Mouse (Mus musculus) lung, postnatal 14 days (tissue): ENCODE measurements around the gene Krt80.
"Not testable (repeated sequence)": the region's sequence is repeated elsewhere in the genome, so short reads cannot be mapped to it uniquely, and the experiment has no call there.

Experiments
- DNase-seq: peaks from one replicate; pipeline ENCODE4 v3.0.0; 2021

Krt80 gene

GRCm38 (mm10) chr15:101338359-101338758 is 31.6 kb downstream of the Krt80 start:
- peak; percentile 34 for DNase-seq

GRCm38 (mm10) chr15:101336474-101337174 is 33.3 kb downstream of the Krt80 start:
- DNase-seq: peak; percentile 36

- DNase-seq: no peak
Observed at GRCm38 (mm10) chr15:101333648-101334047, 36.3 kb downstream of the Krt80 start.

- DNase-seq: no peak
Observed at GRCm38 (mm10) chr15:101333165-101333564, 36.8 kb downstream of the Krt80 start.

GRCm38 (mm10) chr15:101332370-101332769 is 37.6 kb downstream of the Krt80 start:
- peak; percentile 36 for DNase-seq

GRCm38 (mm10) chr15:101331090-101331489 is 38.9 kb downstream of the Krt80 start:
- DNase-seq: peak; percentile 53

GRCm38 (mm10) chr15:101329564-101329892 is 40.4 kb downstream of the Krt80 start:
- no peak for DNase-seq

GRCm38 (mm10) chr15:101328876-101329563 is 40.9 kb downstream of the Krt80 start:
- no peak for DNase-seq

- peak; percentile 95 for DNase-seq
Observed at GRCm38 (mm10) chr15:101327282-101327681, 42.7 kb downstream of the Krt80 start.

GRCm38 (mm10) chr15:101325991-101326534 is 43.9 kb downstream of the Krt80 start:
- DNase-seq: no peak

- DNase-seq: not testable (repeated sequence)
Observed at GRCm38 (mm10) chr15:101324409-101324808, 45.6 kb downstream of the Krt80 start.

GRCm38 (mm10) chr15:101323511-101323910 is 46.5 kb downstream of the Krt80 start:
- DNase-seq: no peak

- DNase-seq: no peak
Observed at GRCm38 (mm10) chr15:101322640-101323039, 47.3 kb downstream of the Krt80 start.

- DNase-seq: no peak
Observed at GRCm38 (mm10) chr15:101322106-101322505, 47.9 kb downstream of the Krt80 start.

- no peak for DNase-seq
Observed at GRCm38 (mm10) chr15:101321126-101321525, 48.8 kb downstream of the Krt80 start.

- peak; percentile 40 for DNase-seq
Observed at GRCm38 (mm10) chr15:101320618-101321041, 49.3 kb downstream of the Krt80 start.

- no peak for DNase-seq
Observed at GRCm38 (mm10) chr15:101320010-101320617, 49.8 kb downstream of the Krt80 start.

GRCm38 (mm10) chr15:101318889-101319765 is 50.8 kb downstream of the Krt80 start:
- DNase-seq: no peak

GRCm38 (mm10) chr15:101317814-101318500 is 52.0 kb downstream of the Krt80 start:
- DNase-seq: no peak

GRCm38 (mm10) chr15:101316913-101317813 is 52.8 kb downstream of the Krt80 start:
- no peak for DNase-seq
